Mouse (Mus musculus): ENCODE measurements at regions not wholly inside any gene's neighbourhood (a gene's known extent, or its start where the extent isn't known, plus 50 kb on each side); places are given as distances from the start of the nearest gene placed in this dataset.

GRCm38 (mm10) chrX:99340223-99340622 lies 130.8 kb downstream of the Pja1 start:
- no peak for DNase-seq

- DNase-seq, result no peak
Observed at GRCm38 (mm10) chrX:99339081-99339876, 131.8 kb downstream of the Pja1 start.

- DNase-seq, result no peak
Observed at GRCm38 (mm10) chrX:99336616-99337553, 134.2 kb downstream of the Pja1 start.

- no peak for DNase-seq
Observed at GRCm38 (mm10) chrX:99335886-99336589, 135.0 kb downstream of the Pja1 start.

GRCm38 (mm10) chrX:99332457-99332770 lies 138.7 kb downstream of the Pja1 start:
- no peak for DNase-seq

- DNase-seq, result no peak
Observed at GRCm38 (mm10) chrX:99331764-99332456, 139.2 kb downstream of the Pja1 start.

GRCm38 (mm10) chrX:99330386-99330785 lies 140.7 kb downstream of the Pja1 start:
- DNase-seq, result no peak

- DNase-seq, result no peak
Observed at GRCm38 (mm10) chrX:99328576-99328975, 142.5 kb downstream of the Pja1 start.

- peak; percentile 67 for DNase-seq
Observed at GRCm38 (mm10) chrX:99326167-99326566, 144.9 kb downstream of the Pja1 start.

GRCm38 (mm10) chrX:99325460-99325859 lies 145.6 kb downstream of the Pja1 start:
- DNase-seq, result peak; percentile 39

GRCm38 (mm10) chrX:99324546-99325170 lies 146.4 kb downstream of the Pja1 start:
- DNase-seq, result peak; percentile 22

GRCm38 (mm10) chrX:99319791-99320190 lies 151.3 kb downstream of the Pja1 start:
- DNase-seq, result no peak

- no peak for DNase-seq
Observed at GRCm38 (mm10) chrX:99319163-99319562, 151.9 kb downstream of the Pja1 start.

- no peak for DNase-seq
Observed at GRCm38 (mm10) chrX:99318141-99318540, 152.9 kb downstream of the Pja1 start.

- DNase-seq, result no peak
Observed at GRCm38 (mm10) chrX:99317736-99318135, 153.3 kb downstream of the Pja1 start.

- peak; percentile 27 for DNase-seq
Observed at GRCm38 (mm10) chrX:99316410-99317056, 154.5 kb downstream of the Pja1 start.

- no peak for DNase-seq
Observed at GRCm38 (mm10) chrX:99299110-99299509, 163.2 kb downstream of the Efnb1 start.

GRCm38 (mm10) chrX:99294726-99295125 lies 158.8 kb downstream of the Efnb1 start:
- no peak for DNase-seq

- DNase-seq, result no peak
Observed at GRCm38 (mm10) chrX:99293967-99294366, 158.0 kb downstream of the Efnb1 start.

- DNase-seq, result no peak
Observed at GRCm38 (mm10) chrX:99292758-99293157, 156.8 kb downstream of the Efnb1 start.

- DNase-seq, result no peak
Observed at GRCm38 (mm10) chrX:99291965-99292364, 156.0 kb downstream of the Efnb1 start.
